Mouse (Mus musculus) kidney, postnatal 25 days (tissue): ENCODE data around the gene Rab36.

Experiments used
- DNase-seq, 2 experiments: peaks; one replicate each; pipeline ENCODE4 v3.0.0; 2021; ENCODE audit warnings: mixed read lengths in 2 of 2

The Rab36 gene

DNA sequence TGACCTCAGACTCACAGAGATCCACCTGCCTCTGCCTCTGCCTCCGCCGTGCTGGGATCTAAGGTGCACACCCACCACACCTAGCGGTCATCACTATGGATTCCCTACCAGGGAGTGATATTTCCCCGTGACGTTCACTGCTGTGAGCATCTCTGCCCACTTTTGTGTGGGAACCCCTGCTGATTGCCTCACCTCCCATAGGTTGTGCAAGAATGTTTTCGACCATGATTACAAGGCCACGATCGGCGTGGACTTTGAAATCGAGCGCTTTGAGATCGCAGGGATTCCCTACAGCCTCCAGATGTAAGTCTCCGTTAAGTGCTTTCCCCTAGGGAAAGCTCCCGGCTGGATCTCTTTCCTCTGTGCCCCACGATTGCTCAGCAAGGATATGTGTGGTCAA, 9.0 kb downstream of the Rab36 start:
- no peak for DNase-seq

DNA sequence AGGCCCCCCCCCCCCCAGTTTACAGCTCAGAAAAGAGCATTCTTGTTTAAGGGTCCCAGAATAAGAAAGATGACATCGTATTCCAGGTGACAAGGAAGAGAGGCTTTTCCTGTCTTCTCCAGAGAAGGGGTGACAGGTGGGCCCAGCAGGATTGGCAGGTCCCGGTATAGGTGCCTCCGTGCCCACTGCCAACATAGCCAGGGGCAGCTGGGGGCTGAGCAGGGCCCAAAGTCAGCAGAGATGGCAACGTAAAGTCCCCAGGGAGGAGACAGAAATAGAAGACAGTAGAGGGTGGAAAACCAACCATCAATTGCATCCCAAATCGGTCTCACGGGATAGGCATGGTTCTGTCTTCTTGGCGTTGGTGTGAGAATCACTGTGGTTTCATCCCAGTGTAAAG, 11.9 kb downstream of the Rab36 start:
- no peak for DNase-seq

DNA sequence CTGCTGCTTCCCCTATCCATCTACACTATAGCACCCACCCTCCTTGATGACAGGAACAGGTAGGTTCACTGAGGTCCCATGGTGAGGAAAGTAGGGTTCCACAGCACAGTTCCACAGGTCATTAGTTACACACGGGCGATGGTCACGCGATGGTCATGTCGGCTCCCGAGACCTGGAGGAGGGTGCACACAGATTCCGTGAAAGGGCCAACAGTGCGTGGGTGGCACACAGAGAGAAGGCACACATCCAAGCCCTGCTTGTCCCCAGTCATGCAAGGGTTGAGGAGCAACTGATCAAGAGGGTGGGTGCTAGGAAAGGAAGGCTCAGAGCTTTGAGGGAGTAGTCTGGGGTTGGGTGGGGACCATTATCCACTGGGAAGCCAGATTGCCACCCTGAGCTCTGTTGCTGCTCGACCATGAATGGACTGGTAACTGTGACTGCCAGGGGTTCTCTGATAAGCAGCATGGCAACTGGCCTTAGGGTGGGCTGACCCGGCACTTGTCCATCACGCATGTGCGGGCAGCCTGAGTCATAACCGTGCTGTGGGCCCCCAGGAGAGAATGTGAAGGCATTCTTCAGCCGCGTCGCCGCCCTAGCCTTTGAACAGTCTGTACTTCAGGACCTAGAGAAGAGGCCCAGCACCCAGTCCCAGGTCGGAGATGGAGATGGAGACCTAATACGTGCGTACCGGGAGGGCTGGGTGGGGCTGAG, 14.7 kb downstream of the Rab36 start:
- DNase-seq, result no peak

DNA sequence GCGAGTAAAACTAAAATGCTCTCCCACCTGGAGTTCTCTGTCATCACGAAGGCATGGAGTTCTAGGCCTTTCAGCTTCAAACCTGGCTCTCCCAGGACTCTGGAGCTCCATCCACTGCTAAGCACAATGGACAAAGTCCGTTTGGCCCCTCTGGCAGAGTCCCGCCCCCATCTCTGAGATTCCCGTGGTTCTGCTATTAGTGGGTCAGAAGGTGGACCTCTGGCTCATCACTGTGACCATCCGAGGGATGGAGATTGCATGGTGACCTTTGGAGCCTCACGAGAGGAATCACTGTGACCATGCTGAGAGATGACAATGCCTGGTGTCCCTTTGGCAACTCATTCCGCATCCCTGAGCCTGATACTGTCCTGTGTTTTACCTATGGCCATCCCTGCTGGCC, 16.0 kb downstream of the Rab36 start:
- DNase-seq, result peak; percentile 66 to 78

DNA sequence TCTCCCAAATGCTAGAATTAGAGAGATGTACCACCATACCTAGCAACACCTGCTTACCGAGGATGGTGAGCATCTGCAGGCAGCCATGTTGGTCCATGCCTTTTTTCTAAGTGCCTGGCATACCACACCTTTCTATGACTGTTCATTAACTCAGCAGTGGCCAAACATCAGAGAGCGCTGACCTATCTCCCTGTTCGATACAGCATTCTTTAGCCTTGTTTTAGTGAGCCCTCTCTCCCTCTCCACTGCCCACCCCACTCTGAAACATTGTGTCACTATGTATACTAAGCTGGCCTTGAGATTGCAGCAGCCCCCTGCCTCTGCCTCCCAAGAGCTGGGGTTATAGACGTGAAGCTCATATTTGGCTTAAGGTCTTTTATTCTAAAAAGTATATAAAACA, 16.8 kb downstream of the Rab36 start:
- no peak for DNase-seq

DNA sequence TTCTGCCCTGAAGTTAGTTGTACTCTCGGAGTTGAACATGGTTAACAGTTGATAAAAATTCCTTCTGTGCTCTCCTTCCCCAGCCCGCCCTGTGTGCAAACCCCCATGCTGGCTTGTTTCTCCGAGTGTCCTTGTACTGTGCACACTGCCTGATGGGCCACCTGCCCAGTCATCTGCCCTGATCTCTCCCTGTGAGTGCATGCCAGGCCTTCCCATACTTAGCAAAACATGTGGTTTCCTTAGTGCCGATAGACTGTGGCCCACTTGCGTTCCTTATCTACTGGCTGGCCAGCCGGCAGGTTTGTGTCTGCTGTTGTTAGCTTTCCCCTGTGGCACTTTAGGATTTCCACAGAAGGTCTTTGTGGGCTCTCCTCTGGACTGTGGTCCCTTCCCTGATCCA, 17.3 kb downstream of the Rab36 start:
- DNase-seq, result peak; percentile 15 to 51

DNA sequence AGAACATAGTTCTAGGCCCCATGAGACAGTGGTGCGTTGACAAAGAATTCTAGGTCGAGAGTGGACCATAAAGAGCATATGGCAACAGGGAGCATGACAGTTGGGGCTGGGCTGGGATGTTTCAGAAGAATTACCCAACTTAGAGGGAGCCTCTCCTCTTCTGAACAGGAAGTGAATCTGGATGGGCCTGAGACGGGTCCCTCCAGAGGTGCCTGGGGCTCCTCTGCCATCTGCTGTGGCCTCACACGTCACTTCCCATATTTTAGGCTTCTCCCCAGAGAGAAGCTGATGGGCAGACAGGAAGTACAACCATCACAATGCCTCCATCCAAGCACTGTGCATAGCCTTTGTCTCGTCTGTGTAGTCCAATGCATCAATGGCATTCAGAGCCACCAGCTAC, 18.8 kb downstream of the Rab36 start:
- no peak for DNase-seq

DNA sequence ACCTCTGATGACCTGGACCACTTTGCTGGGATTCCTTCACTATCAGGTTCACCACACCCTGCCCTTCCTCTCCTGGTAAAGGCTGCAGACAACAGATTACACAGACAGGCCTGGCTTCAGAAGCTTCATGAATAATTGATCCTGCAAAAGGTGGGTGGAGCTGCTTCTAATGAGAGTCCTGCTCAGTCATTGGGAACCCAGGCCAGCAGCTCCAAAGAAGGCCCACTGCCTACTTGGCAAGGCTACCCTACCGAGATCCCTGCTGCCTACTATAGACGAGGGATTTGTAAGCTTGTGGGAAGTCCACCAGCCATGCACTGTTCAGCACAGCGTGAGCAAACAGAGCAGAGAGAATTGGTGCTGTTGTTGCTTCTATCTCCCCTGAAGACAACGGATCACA, 19.4 kb downstream of the Rab36 start:
- DNase-seq, result peak; percentile 51 to 60

DNA sequence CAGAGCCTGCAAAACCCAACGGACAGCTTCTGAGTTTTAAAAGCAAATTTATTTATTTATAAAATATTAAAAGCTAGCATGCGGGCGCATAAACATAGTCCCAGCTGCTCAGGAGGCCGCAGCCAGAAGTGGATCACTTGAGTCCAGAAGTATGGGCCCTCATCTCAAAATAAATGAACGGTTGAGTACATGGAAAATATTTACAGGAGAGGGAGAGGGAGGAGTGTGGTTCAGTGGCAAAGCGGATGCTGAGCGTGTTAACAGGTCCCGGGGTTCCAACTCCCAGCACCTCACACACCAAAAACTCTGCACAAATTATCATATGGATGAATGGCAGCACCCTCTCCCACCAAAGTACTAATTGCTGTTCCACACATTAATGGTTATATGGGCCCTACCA, 21.5 kb downstream of the Rab36 start:
- DNase-seq, result peak in 1 of 2 experiments; percentile 17

DNA sequence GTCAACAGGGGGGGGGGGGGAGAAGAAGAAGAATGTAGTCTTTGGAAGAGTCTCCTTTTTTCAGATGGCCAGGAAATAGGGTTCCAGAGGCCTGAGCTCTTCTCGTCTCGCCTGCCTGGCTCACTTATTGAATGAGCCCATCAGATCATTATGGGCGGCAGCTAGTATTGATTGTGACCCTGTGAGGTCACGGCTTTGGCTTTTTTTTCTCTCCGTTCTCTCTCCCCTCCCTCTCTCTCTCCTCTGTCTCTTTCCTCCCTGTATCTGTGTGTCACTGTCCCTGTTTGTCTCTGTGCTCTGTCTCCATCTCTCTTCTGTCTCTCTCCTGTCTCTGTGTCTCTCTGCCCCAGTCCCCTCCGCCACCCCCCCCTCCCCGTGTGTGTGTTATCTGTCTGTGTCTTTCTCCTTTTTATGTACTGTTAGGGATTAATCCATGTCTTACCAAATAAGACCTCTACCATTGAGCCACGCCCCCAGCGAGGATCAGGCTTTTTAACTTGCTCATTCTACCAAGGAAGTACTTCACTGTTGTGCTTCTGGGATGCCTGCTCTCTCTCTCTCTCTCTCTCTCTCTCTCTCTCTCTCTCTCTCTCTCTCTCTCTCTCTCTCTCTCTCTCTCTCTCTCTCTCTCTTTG, 22.0 kb downstream of the Rab36 start:
- peak; percentile 47 to 53 for DNase-seq

DNA sequence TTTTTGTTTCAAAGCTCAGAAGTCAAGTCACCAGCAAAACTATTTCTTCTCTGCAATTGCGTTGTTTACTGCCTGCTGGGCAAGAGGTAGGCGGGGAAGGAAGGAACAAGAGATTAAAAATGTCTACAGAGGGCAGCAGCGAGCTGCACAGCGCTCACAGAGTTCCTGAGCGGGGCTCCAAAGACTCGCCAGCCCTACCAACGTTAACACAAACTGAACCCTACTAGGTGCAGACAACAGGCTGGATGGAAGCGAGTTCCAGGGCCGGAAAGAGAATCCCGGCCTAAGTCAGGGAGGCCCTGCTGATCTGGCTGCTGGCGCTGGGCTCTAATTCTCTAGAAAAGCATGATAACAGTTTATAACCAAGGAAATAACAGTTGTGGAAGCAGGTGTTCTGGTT, 22.5 kb downstream of the Rab36 start:
- peak; percentile 81 to 83 for DNase-seq

DNA sequence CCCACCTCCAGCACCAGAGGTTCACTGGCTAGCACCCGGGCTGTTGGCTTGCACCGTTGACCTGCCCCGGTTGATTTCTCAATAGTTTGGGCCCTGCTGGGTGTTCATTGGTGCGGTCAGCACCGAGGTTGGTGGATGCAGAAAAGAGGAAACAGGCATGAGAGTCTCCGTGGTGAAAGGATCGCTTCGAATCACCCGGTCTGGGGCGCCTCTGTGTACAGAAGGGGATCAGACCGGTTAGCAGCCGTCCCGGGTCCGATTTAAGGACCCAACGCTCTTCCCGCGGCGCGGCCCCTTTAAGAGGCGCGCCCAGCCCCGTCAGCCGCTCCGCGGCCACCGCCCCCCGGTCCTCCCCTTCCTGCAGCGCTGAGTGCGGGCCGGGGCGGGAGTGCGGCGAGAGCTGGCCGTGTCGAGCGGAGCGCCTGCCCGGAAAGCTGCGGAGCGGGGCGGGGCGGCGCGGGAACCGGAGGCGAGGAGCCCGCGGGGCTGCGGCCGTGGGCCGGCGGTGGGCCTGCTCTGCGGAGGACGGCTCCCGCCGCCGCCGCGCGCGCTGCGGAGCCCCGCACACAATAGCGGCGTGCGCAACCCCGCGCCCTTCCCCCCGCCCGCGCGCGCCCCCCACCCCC, 23.5 kb downstream of the Rab36 start, which contains the start of gene Bcr:
Gene Bcr, plus strand, starts transcription at position 376 of the 626 bp plus-strand sequence.
- peak; percentile 85 to 92 for DNase-seq

DNA sequence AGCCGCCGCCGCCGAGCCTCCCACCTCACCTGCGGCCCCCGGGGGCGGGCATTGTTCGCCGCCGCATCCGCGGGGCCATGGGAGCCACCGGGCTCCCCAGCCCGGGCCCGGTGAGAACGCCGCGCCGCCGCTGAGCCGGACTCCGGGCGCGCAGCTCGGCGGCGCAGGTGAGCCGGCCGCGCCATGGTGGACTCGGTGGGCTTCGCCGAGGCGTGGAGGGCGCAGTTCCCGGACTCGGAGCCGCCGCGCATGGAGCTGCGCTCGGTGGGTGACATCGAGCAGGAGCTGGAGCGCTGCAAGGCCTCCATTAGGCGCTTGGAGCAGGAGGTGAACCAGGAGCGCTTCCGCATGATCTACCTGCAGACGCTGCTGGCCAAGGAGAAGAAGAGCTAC, 24.0 kb downstream of the Rab36 start:
- peak; percentile 6 to 56 for DNase-seq

DNA sequence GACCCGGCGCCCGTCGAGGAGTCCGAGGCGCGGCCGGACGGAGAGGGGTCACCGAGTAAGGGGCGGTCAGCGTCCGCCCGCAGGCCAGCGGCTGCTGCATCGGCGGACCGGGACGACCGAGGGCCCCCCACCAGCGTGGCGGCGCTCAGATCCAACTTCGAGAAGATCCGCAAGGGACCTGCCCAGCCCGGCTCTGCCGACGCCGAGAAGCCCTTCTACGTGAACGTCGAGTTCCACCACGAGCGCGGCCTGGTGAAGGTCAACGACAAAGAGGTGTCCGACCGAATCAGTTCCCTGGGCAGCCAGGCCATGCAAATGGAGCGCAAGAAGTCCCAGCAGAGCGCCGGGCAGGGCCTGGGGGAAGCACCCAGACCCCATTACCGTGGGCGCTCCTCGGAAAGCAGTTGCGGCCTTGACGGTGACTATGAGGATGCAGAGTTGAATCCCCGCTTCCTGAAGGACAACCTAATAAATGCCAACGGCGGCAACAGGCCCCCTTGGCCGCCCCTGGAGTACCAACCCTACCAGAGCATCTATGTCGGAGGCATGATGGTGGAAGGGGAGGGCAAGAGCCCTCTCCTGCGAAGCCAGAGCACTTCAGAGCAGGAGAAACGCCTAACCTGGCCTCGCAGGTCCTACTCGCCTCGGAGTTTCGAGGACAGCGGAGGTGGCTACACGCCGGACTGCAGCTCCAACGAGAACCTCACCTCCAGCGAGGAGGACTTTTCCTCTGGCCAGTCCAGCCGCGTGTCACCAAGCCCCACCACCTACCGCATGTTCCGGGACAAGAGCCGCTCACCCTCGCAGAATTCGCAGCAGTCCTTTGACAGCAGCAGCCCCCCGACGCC, 24.7 kb downstream of the Rab36 start:
- DNase-seq, result peak; percentile 41 to 72

DNA sequence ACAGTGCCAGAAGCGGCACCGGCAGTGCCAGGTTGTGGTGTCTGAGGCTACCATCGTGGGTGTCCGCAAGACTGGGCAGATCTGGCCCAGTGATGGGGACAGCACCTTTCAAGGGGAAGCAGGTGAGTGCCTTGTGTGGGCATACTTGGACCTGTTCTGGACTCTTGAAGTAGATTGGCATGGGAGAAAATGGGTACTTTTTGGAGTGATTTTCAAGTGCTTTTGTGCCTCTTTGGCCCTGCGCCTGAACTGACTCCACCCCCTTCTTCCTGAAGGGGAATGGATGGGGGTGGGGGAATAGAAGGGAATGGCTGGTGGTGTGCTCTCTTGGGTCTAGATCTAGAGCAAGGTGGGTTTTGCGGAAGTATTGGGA, 25.3 kb downstream of the Rab36 start:
- DNase-seq, result peak; percentile 54 to 58

DNA sequence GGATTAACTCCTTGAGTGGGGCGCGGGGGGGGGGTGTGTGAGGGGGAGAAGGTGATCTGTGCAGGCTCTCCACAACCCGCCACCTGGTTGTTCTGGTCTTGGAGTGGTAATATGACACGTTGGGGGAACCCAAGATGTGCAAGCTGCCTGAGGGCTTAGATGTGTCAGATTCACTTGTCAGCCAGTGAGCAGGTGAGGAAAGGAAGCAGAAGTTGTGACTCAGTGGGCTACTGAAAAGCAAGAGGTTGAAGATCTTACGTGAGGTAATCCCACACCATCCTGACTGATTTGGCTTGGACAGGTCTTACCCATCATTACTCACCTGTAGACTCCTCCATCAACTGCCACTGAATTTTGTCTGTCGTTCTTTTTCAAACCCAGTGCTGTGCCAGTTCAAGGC, 25.8 kb downstream of the Rab36 start:
- DNase-seq, result no peak

DNA sequence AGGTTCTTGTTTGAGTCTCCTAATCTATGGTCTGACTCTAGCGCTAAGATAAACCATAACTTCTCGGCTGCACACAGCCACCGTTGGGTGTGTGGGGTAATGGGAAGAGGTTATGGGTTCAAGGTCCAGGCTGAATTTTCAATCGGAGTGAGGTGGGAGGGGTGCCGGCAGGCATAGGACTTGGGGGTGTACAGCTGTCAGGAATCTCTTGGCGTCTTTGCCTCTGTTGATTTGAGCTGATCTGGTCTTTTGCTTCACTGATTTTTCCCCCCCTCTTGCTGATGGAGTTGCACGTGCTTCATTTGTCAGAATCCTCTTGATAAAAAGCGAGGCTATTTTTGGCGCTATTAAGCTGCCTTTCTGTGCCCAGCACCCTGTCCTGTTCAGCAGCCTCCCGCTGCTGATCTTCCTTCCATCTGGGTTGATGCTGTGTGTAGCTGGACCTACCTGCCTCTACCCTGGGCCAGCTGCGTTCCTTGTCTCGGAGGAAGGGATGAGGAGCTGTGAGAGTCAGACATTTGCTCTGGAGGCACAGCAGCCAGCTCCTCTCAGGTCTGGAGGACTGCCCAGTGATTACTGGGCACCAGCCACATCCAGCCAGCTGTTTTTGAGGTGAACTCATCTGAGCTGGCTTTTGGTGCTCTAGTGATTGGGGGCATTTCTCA, 26.6 kb downstream of the Rab36 start:
- DNase-seq, result peak; percentile 23 to 38

DNA sequence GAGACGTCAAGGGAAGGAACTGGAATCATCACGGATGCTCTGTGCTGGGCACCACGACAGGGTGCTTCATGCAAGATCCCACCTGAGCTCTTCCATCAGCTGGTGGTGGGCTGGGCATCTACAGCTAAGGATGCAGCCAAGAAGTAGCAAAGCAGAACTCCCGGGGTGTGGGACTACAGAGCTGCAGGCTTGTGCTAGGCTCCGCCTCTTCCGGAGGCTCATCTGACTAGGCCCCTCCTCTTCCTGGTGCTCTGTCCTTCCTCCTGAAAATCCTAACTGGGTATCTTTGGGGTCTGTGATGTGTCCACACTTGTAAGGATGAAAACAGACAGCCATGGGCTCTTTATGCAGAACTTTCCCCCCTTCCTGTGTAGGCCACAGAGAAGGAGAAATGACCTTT, 28.8 kb downstream of the Rab36 start:
- no peak for DNase-seq

DNA sequence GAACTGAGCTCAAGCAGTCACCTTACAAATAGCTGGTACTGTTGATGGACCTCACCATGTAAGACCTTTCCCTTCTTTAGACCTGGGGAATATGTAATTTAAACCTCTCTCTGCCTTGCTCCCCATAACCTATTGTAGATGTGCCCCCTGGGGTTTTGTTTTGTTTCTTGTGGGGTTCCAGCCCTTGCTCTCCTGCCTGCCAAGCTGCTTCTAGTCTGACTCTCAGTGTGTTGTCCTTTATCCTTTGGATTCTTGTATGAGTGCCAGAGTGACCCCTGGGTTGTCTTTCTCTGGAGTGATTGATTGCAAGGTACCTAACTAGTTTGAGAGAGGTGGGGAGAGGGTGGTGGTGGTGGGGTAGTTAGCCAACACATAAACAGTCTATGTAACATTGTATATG, 30.6 kb downstream of the Rab36 start:
- peak in 1 of 2 experiments; percentile 11 for DNase-seq

DNA sequence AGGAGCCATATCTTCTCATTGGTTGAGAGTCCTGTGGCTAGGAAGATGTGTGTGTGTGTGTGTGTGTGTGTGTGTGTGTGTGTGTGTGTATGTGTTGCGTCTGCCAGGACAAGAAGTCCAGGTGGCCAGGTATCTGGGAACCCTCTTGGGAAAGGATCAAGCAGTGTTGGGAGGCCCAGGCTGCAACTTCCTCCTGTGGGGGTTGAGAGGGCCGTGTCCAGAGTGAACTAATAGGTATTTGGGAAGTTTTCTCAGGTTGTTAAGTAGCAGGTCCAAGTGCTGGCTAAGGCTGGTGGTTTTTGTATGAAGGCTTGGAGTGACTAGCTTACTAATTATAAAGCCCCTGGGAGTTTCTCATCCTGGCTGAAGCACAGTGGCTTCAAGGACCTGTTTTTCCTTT, 31.2 kb downstream of the Rab36 start:
- peak in 1 of 2 experiments; percentile 7 for DNase-seq

DNA sequence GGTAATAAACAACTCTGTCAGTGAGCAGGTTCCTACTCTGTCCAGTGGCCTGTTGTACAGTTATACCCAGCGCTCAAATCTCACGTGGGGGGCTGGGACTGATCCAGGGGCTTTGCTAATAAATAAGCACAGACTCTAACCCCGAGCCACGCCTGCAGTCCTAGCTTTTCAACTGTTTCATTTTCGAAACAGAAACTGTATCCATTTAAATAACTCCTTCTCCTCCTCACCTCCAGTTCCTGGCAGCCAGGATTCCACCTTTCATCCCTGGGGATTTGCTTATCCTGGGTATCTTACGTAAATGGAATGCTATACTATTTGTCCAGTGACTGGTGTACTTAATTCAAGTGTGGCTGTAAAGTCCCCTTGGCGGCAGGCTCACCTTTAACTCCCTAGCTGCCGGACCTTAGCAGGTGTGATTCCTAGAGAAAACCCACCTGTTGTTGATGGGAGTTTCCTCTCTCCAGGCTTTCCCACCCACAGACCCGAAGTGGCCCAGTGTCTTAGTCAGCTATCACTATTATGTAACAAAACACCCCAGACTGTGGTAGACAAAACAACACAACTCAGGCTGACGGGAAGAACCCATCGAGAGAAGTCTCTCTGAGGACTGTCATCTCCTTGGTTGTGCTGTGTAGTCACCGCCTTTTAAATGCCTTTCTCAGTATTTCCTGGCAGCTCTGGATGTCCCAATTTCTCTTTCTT, 31.9 kb downstream of the Rab36 start:
- DNase-seq, result peak; percentile 59 to 70
